Mouse (Mus musculus): ENCODE measurements around the gene Rpl19. TPM values are rescaled to one million over a fixed set of nuclear protein-coding genes. Genes with fewer than 3 reads are reported as not detected.

The Rpl19 gene
- total RNA-seq, 2 experiments from 2014 or later = 848 to 925 TPM

DNA sequence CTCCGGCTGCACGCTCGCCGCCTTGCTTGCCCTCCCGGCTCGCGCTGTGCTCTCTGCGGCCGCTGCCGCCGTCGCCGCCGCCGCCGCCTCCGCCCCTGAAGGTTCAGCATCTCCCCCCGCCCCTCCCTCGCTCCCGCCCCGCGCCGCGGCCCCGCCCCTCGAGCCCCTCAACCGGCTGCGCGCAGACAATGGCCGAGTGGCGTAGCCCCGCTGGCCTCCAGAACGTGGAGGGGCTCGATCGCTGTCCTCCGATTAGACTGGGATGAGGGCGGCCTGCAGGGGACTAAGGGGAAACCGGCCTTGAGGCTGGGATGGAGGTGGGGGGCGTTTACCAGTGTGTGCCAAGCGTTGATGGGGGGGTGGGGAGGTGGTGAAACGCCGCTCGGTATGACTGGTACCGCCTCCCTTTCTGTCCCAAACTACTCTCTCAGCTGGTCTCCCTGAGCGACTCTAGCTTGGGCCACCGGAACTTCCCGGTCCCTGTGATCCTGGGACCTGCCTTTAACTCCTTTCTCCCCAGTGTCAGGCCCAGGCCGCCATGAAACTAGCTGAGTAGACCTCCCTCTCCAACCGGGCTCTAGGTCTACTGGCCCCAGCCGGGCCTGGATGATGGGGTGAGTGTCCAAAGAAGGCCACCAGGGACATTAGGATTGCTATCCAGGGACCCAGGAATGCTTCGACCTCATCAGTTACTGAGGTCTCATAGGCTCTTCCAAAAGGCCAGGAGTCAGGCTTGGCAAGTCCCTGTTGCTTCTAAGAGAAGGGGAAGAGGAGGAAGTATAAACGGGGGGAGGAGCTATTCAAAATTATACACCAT lies 3.7 kb upstream of the Rpl19 start, which contains the start of gene Cacnb1:
TSS of gene Cacnb1 (minus strand) at position 480 of the 817 bp plus-strand sequence.
- peak; percentile 78 for DNase-seq

GRCm38 (mm10) chr11:98024516-98024915 lies 2.0 kb upstream of the Rpl19 start:
- no peak for DNase-seq

GRCm38 (mm10) chr11:98026248-98026569 lies 301 bp upstream of the Rpl19 start:
- no peak for DNase-seq

DNA sequence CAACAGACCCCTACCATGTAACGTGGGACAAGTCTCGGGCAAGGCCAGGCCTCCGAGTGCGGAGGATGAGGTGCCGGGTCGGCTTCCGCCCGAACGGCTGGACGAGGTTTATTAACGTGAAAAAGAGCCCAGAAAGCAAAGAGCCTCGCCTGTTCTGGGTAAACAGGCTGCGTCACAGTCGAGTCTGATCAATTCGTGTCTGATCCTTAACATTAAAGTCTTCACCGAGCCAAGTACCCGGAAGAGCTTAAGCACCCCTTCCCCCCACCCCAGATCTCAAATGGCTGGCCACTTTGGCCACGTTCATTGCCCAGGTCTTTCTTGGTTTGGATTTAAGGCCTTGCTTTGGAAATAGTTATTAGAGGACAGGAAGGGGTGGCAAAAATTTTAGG lies 783 bp downstream of the Rpl19 start:
- DNase-seq = no peak

GRCm38 (mm10) chr11:98027785-98028184 lies 1.3 kb downstream of the Rpl19 start:
- DNase-seq = no peak

- no peak for DNase-seq
Observed at GRCm38 (mm10) chr11:98030701-98031442, 4.4 kb downstream of the Rpl19 start.

DNA sequence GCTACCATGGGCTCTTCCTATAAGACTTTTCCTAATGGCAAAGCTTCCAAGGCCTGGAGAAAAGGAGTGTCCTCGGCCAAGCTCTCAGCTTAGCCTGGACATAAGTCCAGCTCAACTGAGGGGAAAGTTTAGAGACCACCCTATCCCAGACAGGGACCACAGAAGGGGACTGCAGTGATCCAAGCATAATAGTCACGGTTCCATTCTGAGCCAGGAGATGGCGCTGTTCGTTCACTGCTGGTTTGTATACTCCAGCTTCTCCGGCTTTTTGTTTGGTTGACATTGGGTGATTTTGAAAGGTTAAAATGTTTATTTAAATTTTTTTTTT lies 4.9 kb downstream of the Rpl19 start:
- peak; percentile 84 for DNase-seq

- no peak for DNase-seq
Observed at GRCm38 (mm10) chr11:98034061-98034460, 7.6 kb downstream of the Rpl19 start.

- DNase-seq = peak; percentile 12
Observed at GRCm38 (mm10) chr11:98034840-98035239, 8.3 kb downstream of the Rpl19 start.

DNA sequence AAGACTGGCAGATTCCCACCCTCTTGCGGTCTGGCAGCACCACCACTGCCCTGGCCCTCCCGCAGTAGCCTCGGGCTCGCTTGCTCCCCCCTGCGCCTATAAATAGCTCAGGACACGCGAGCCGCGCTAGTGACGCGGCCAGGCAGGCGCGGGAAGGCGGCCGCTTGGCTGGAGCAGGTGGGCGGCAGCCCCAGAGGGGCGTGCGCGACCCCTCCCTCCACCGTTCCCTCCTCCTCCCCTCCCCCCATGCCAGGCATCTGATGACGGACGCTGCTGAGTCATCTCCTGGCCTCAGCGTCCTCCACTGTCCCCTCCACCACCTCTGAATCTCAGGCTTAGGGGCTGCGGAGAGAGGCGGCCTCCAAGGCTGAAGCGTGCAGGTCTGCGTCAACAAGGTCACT lies 9.5 kb downstream of the Rpl19 start:
- DNase-seq = peak; percentile 41

DNA sequence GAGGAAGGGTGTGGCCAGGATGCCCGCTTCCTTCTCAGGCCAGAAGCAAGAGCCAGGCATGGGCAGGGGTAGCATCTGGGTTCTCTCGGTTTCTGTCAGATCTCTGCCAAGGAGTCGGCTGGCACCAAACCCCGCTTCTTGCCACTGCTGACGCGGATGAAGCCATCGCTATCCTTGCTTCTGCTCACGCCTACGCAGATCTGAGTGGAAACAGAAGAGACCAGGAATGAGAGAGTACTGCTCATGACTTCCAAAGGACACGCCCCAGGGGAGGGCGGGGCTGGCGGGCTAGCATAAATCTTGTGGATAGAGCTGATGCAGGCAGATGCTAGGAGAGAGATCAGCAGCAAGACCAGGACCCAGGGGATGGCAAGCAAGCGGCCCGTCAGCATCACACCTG lies 11.4 kb downstream of the Rpl19 start:
- DNase-seq = no peak

GRCm38 (mm10) chr11:98040975-98041374 lies 14.5 kb downstream of the Rpl19 start:
- no peak for DNase-seq

DNA sequence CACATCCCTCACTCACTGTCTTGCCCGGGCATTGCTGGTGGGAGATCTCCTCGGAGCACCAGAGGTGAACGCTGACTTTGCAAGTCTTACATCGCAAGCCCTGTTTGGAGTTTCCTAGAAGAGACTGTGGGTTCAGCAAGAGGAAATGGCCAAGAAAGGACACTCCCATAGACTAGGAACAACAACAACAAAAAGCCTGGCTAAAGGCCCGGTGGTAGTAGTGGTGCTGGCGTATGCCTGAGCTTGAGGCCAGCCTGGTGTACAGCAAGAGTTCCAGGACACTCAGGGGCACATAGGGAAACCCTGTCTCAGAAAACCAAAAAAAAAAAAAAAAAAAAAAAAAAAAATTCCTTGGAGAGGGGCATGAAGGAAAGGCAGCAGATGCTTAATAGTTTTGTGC lies 16.2 kb downstream of the Rpl19 start:
- no peak for DNase-seq

DNA sequence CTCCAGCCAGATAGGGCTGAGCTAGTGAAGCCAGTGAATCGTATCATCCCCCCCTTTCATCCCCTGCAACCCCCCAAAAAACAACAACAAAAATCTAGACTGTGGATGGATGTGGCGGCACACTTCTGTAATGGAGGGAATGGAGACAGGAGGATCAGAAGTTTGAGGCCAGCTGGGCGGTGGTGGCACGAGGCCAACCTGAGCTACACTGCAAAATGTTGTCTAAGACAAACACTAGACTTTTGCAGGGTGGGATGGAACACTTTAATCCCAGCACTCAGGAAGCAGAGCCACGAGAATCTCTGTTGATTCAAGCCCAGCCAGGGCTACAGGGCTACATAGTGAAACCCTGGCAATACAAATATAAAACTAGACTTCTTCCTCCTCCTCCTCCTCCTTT lies 17.6 kb downstream of the Rpl19 start:
- DNase-seq = no peak

- no peak for DNase-seq
Observed at GRCm38 (mm10) chr11:98045596-98045995, 19.1 kb downstream of the Rpl19 start.

GRCm38 (mm10) chr11:98046466-98046865 lies 20.0 kb downstream of the Rpl19 start:
- DNase-seq = no peak

DNA sequence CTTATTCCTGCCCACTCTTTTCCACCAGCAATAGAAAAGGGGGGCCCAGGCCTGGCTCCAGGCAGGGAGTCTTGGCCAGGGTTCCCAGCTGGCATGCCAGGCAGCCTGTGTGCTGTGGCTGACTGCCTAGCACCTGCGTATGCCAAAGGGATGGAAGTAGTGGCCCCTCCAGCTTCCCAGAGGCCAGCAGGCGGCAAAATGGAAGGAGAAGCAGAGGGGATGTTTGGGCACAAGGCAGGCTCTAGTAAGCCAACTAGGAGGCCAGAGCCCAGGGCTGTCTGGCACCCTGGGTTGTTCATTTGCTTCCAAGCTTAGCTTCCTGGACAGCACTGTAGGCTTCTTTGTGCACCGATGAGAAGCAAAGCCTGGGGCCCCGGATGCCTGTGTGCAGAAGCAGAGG lies 21.2 kb downstream of the Rpl19 start:
- DNase-seq = peak; percentile 77

DNA sequence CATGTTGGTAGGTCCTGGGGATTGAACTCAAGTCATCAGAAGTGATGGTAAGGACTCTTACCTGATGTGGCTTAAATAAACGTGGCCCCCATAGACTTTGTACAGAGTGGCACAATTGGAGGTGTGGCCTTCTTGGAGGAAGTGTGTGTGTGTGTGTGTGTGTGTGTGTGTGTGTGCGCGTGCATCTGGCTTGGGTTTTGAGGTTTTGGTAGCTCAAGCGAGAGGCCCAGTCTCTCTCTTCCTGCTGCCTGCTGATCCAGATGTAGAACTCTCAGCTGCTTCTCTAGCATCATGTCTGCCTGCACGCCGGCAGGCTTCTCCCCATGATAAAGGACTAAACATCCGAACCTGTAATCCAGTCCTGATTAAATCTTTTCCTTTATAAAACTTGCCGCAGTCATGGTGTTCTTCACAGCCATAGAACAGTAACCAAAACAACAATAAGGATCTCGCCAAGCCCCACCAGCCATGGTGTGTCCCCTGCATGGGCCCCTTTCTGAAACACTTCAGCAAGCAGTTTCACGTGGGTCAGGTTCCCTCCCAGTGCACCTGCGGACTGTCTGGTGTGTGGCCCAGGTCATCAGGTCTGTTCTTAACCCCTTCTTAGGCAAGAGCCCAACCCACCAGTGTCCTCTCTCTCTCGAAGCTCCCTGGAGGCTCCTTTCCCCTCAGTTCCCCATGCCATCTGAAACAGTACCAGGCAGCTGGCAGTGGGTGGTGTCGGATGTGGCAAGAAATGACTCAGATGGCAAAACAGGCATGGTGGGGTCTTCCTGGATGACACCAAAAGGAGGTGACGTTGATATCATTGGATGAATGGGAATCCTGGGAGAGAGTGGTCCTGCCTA lies 23.4 kb downstream of the Rpl19 start:
- no peak for DNase-seq

DNA sequence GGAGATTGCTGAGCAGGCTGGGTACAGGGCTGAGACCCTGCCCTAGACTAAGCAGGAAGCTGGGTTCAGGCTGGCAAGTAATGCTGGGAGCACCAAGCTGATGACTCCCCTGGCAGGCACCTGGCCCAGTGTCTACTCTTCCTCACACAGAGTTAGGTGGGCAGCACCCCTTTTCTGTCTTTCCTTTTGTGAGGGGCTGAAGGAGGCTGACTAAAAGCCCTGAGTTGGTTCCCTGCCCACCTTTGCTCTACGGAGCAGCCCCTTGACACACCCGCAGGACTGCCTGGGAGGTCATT lies 24.0 kb downstream of the Rpl19 start:
- DNase-seq = no peak

- no peak for DNase-seq
Observed at GRCm38 (mm10) chr11:98050940-98051339, 24.4 kb downstream of the Rpl19 start.

GRCm38 (mm10) chr11:98051611-98052128 lies 25.2 kb downstream of the Rpl19 start:
- DNase-seq = no peak

GRCm38 (mm10) chr11:98052129-98052988 lies 25.8 kb downstream of the Rpl19 start:
- no peak for DNase-seq
